Mouse (Mus musculus): ENCODE results near the gene Spata13. TPM values are rescaled to one million over a fixed set of nuclear protein-coding genes. Genes with fewer than 3 reads are reported as not detected.
A peak's percentile ranks its signal among the peaks of the same experiment; 100 is the strongest.

Gene Spata13
- total and polyA plus RNA-seq, 3 experiments, result 0.39 to 1.5 TPM; not detected in 1

GRCm38 (mm10) chr14:60779198-60779597 lies 145.4 kb downstream of the Spata13 start:
- Histone ChIP-seq H3K9ac (ENCODE audit: control insufficient read depth, low read depth, low read length, poor library complexity, severe bottlenecking) (no peak overlapping the region), H3K36me3 (ENCODE audit: control insufficient read depth in 1 of 2, insufficient read depth in 2 of 2, low read length in 2 of 2) (peaks cover 0 to 9% of the 10 kb centered on the region in 2 experiments; a peak in 2 of 4 replicates), H3K79me2 (ENCODE audit: control insufficient read depth, insufficient read depth, low read length, poor library complexity) (no peaks in the 10 kb centered on the region), H3K4me1 (ENCODE audit: control insufficient read depth in 1 of 2, insufficient read depth in 2 of 2, low read length in 2 of 2) (peaks cover 4 to 16% of the 10 kb centered on the region in 2 experiments), H3K27ac (ENCODE audit: control insufficient read depth, low read depth, low read length) (no peak overlapping the region), H3K9me3 (replicated peaks; ENCODE audit: insufficient read depth, low read length) (no peaks in the 10 kb centered on the region), H3K4me3 (ENCODE audit: control insufficient read depth in 1 of 2, insufficient read depth in 1 of 2, low read depth in 2 of 2, low read length in 2 of 2) (no peak overlapping the region), H3K27me3 (ENCODE audit: control insufficient read depth in 1 of 2, insufficient read depth in 2 of 2, low read length in 2 of 2) (no peaks in the 10 kb centered on the region)
- DNase-seq (ENCODE audit: low read depth, low spot score), result no peak
- TF ChIP-seq JUND (IDR thresholded peaks at IDR 0.05; ENCODE audit: low read depth, low read length) (no peak), UBTF (IDR thresholded peaks at IDR 0.05; ENCODE audit: borderline replicate concordance, insufficient read depth, low read depth, low read length) (no peak), ZC3H11A (IDR thresholded peaks at IDR 0.05; ENCODE audit: low read depth, low read length) (no peak), HCFC1 (IDR thresholded peaks at IDR 0.05; ENCODE audit: low read depth, low read length) (no peak), ELF1 (IDR thresholded peaks at IDR 0.05; ENCODE audit: low read depth, low read length) (no peak), EP300 (IDR thresholded peaks at IDR 0.05; ENCODE audit: low read depth in 1 of 2, low read length in 2 of 2) (no peak), POLR2AphosphoS2 (IDR thresholded peaks at IDR 0.05; ENCODE audit: low read length) (no peak), RAD21 (IDR thresholded peaks at IDR 0.05; ENCODE audit: low read depth, low read length) (no peak), CTCF (IDR thresholded peaks at IDR 0.05 in 2 of 3, conservative IDR thresholded peaks at IDR 0.05 in 1 of 3; ENCODE audit: control insufficient read depth in 1 of 3, insufficient read depth in 1 of 3, low read depth in 2 of 3, low read length in 3 of 3, poor library complexity in 1 of 3, severe bottlenecking in 1 of 3) (no peak), NELFE (IDR thresholded peaks at IDR 0.05; ENCODE audit: low read depth, low read length) (no peak), MAFK (IDR thresholded peaks at IDR 0.05; ENCODE audit: borderline replicate concordance, low read depth, low read length) (no peak)

GRCm38 (mm10) chr14:60782121-60782656 lies 148.4 kb downstream of the Spata13 start:
- TF ChIP-seq CHD2 (IDR thresholded peaks at IDR 0.05; ENCODE audit: low read length) (no peak), ZKSCAN1 (IDR thresholded peaks at IDR 0.05; ENCODE audit: low read depth, low read length) (no peak), CHD1 (IDR thresholded peaks at IDR 0.05; ENCODE audit: low read depth, low read length) (no peak), USF2 (IDR thresholded peaks at IDR 0.05; ENCODE audit: borderline replicate concordance in 1 of 2, insufficient read depth in 1 of 2, low read depth in 1 of 2, low read length in 2 of 2) (no peak)
- Histone ChIP-seq H3K9me3 (replicated peaks; ENCODE audit: insufficient read depth, low read length) (no peaks in the 10 kb centered on the region), H3K4me3 (ENCODE audit: control insufficient read depth in 1 of 2, insufficient read depth in 1 of 2, low read depth in 2 of 2, low read length in 2 of 2) (peak overlapping the region in 1 of 2 experiments; percentile 21; a peak in 2 of 4 replicates), H3K4me1 (ENCODE audit: control insufficient read depth in 1 of 2, insufficient read depth in 2 of 2, low read length in 2 of 2) (peaks cover 4 to 16% of the 10 kb centered on the region in 2 experiments), H3K79me2 (ENCODE audit: control insufficient read depth, insufficient read depth, low read length, poor library complexity) (peaks cover 4% of the 10 kb centered on the region; the same call in 1 of the 2 replicates), H3K36me3 (ENCODE audit: control insufficient read depth in 1 of 2, insufficient read depth in 2 of 2, low read length in 2 of 2) (peaks cover 0 to 13% of the 10 kb centered on the region in 2 experiments; a peak in 2 of 4 replicates), H3K27ac (ENCODE audit: control insufficient read depth, low read depth, low read length) (no peak overlapping the region), H3K27me3 (ENCODE audit: control insufficient read depth in 1 of 2, insufficient read depth in 2 of 2, low read length in 2 of 2) (no peaks in the 10 kb centered on the region), H3K9ac (ENCODE audit: control insufficient read depth, low read depth, low read length, poor library complexity, severe bottlenecking) (no peak overlapping the region)
- no peak for DNase-seq (ENCODE audit: low read depth, low spot score)

Data from MEL (cell line).